Mouse (Mus musculus) C2C12 (cell line): ENCODE data around the gene Minpp1.

Experiments
- CTCF ChIP-seq: IDR thresholded peaks from one replicate; pipeline ENCODE4 v1.5.1; 2011; ENCODE audit not compliant: control insufficient read depth, insufficient read depth, insufficient read length
- FOSL1 ChIP-seq: IDR thresholded peaks from one replicate; pipeline ENCODE4 v1.8.0; 2011; ENCODE audit warnings: mild to moderate bottlenecking, low read length; ENCODE audit not compliant: poor library complexity, insufficient read depth, severe bottlenecking

DNA sequence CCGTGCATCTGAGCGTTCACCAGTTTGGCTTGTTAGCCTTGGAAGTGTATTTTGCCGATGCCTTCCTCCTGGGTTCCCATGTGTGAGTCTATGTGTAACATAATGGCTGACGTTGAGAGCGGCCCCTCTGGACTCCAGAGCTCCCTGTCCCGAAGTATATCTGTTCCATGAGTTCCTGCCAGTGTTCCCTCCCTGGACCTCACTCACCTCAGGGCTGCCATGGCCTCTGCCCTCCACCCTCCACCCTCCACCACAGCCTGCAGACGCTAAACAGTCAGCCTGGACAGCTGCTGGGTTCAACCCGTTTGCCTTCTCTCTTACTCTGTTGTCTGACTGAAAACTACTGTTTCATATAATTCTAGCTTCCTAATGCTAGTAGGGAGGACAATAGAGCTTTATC, 20.5 kb downstream of the Minpp1 start:
- TF ChIP-seq FOSL1 (no peak), CTCF (no peak)
